20 mouse cellular contexts compared by ENCODE assay signal in the genomic region with DNA sequence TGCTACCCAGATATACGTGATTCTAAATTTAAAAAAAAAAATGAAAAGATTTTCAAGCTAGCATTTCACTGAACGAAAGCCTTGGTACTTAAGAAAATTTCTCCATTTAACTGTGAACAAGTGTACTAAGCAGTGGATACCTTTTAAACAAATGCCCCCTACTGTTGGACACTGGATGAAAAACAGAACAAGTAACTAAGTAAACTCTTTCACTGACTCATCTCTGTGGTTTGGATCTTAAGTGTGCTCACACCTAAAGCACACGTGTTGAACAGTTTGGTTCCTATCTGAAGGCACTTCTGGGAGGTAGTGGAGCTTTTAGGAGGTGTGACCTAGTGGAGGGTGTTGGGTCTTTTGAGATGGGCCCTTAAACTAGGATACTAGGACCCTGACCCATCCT. TPM values are rescaled to one million over a fixed set of nuclear protein-coding genes. Genes with fewer than 3 reads are reported as not detected.
DNase-seq lines count a peak whose midpoint lies in the region; ATAC-seq and TF ChIP-seq lines count a peak whose summit lies in the region.
"Had no signal": no experiment of that assay in that cellular context is flagged by ENCODE, and none has a peak within 500 bp of the region (broad histone marks: within the 10 kb centered on the region; RNA-seq: fewer than 3 reads in every experiment).

No protein-coding gene starts in this region.

- H3K4me3 ChIP-seq in intestine, postnatal 0 days (ENCODE audit: low read depth, low read length) = no peak overlapping the region
- no peak overlapping the region for H3K4me3 ChIP-seq in intestine, embryonic 16.5 days (ENCODE audit: low read length)
- H3K4me3 ChIP-seq in liver, postnatal 0 days (ENCODE audit: low read depth, low read length) = no peak overlapping the region
- no peak overlapping the region for H3K4me3 ChIP-seq in liver, embryonic 12.5 days
- H3K4me3 ChIP-seq in stomach, postnatal 0 days (ENCODE audit: low read depth, low read length) = no peak overlapping the region
- H3K4me3 ChIP-seq: embryonic facial prominence, embryonic 10.5 days; limb, embryonic 15.5 days; midbrain, embryonic 13.5 days; neural tube, embryonic 12.5 days had no signal

- H3K27me3 ChIP-seq in intestine, postnatal 0 days (replicated peaks; ENCODE audit: control insufficient read depth, insufficient read depth, low read length) = no peaks in the 10 kb centered on the region
- H3K27me3 ChIP-seq in intestine, embryonic 16.5 days (replicated peaks; ENCODE audit: control insufficient read depth, insufficient read depth, low read length) = no peaks in the 10 kb centered on the region
- H3K27me3 ChIP-seq in liver, postnatal 0 days (ENCODE audit: insufficient read depth, low read length) = no peaks in the 10 kb centered on the region
- peaks cover 9% of the 10 kb centered on the region for H3K27me3 ChIP-seq in liver, embryonic 12.5 days (replicated peaks)
- no peaks in the 10 kb centered on the region for H3K27me3 ChIP-seq in stomach, postnatal 0 days (ENCODE audit: control insufficient read depth, insufficient read depth, low read length)
- H3K27me3 ChIP-seq: limb, embryonic 15.5 days; neural tube, embryonic 12.5 days had no signal

- no peaks in the 10 kb centered on the region for H3K4me1 ChIP-seq in intestine, postnatal 0 days (replicated peaks; ENCODE audit: control insufficient read depth, insufficient read depth, low read length)
- H3K4me1 ChIP-seq in intestine, embryonic 16.5 days (ENCODE audit: control insufficient read depth, insufficient read depth, low read length) = no peaks in the 10 kb centered on the region
- peaks cover 3% of the 10 kb centered on the region; the same call in 1 of the 2 replicates for H3K4me1 ChIP-seq in liver, postnatal 0 days (ENCODE audit: insufficient read depth)
- peaks cover 6% of the 10 kb centered on the region for H3K4me1 ChIP-seq in liver, embryonic 12.5 days
- no peaks in the 10 kb centered on the region for H3K4me1 ChIP-seq in stomach, postnatal 0 days (replicated peaks; ENCODE audit: control insufficient read depth, insufficient read depth)
- H3K4me1 ChIP-seq: midbrain, embryonic 13.5 days; neural tube, embryonic 12.5 days had no signal

- TF ChIP-seq CTCF in intestine, postnatal 0 days (IDR thresholded peaks at IDR 0.05; ENCODE audit: low read depth) = peak; percentile 42
- peak; percentile 26; the same call in 1 of the 2 replicates for TF ChIP-seq CTCF in liver, postnatal 0 days (IDR thresholded peaks at IDR 0.05; ENCODE audit: low read depth)
- 0 out of 2 replicates have a peak, but pooled peaks have one; percentile 26 for TF ChIP-seq CTCF in stomach, postnatal 0 days (IDR thresholded peaks at IDR 0.05; ENCODE audit: low read depth)

- TF ChIP-seq EP300 in liver, postnatal 0 days (IDR thresholded peaks at IDR 0.05; ENCODE audit: low read depth) = no peak
- TF ChIP-seq EP300 in stomach, postnatal 0 days (optimal IDR thresholded peaks at IDR 0.05) = no peak

- no peak overlapping the region for H3K4me2 ChIP-seq in intestine, postnatal 0 days (replicated peaks; ENCODE audit: low read depth)
- no peak overlapping the region for H3K4me2 ChIP-seq in intestine, embryonic 16.5 days (ENCODE audit: low read depth, low read length)
- no peak overlapping the region for H3K4me2 ChIP-seq in liver, postnatal 0 days (ENCODE audit: low read depth, low read length)
- H3K4me2 ChIP-seq in liver, embryonic 12.5 days = no peak overlapping the region
- no peak overlapping the region for H3K4me2 ChIP-seq in stomach, postnatal 0 days (replicated peaks; ENCODE audit: low read depth)
- H3K4me2 ChIP-seq: limb, embryonic 15.5 days; midbrain, embryonic 13.5 days; neural tube, embryonic 12.5 days had no signal

- DNase-seq in liver, postnatal 0 days = no peak
- peak; percentile 30 for DNase-seq in NIH3T3 (ENCODE audit: low read depth)
- DNase-seq in stomach, postnatal 0 days (ENCODE audit: low spot score) = no peak
- DNase-seq in cerebellum, adult 11 months = no peak
- DNase-seq: cerebellum, adult 9-10 months; heart, adult 11 months; kidney, adult 8-10 months; lung, adult 2 months; right cerebral cortex, adult 18-20 months; thymus, postnatal 14 days had no signal

- no peak overlapping the region for H3K9ac ChIP-seq in intestine, postnatal 0 days (ENCODE audit: low read depth, low read length)
- no peak overlapping the region for H3K9ac ChIP-seq in intestine, embryonic 16.5 days (ENCODE audit: low read depth, low read length)
- no peak overlapping the region for H3K9ac ChIP-seq in liver, postnatal 0 days (replicated peaks)
- H3K9ac ChIP-seq in liver, embryonic 12.5 days = no peak overlapping the region
- H3K9ac ChIP-seq in stomach, postnatal 0 days (ENCODE audit: low read length) = no peak overlapping the region
- H3K9ac ChIP-seq: limb, embryonic 15.5 days; midbrain, embryonic 13.5 days; neural tube, embryonic 12.5 days had no signal

- no peak for ATAC-seq in intestine, postnatal 0 days
- ATAC-seq in intestine, embryonic 16.5 days = no peak
- no peak for ATAC-seq in liver, postnatal 0 days
- ATAC-seq in liver, embryonic 12.5 days = no peak
- ATAC-seq in stomach, postnatal 0 days (ENCODE audit: low FRiP score, low TSS enrichment) = no peak
- ATAC-seq: hindbrain, embryonic 16.5 days; midbrain, embryonic 13.5 days had no signal

- H3K9me3 ChIP-seq in intestine, postnatal 0 days (ENCODE audit: control insufficient read depth) = no peaks in the 10 kb centered on the region
- H3K9me3 ChIP-seq in intestine, embryonic 16.5 days (ENCODE audit: control insufficient read depth, low read length) = no peaks in the 10 kb centered on the region
- no peaks in the 10 kb centered on the region for H3K9me3 ChIP-seq in liver, postnatal 0 days (ENCODE audit: low read length)
- no peaks in the 10 kb centered on the region for H3K9me3 ChIP-seq in liver, embryonic 12.5 days (replicated peaks)
- no peaks in the 10 kb centered on the region for H3K9me3 ChIP-seq in stomach, postnatal 0 days (ENCODE audit: control insufficient read depth, low read length)
- H3K9me3 ChIP-seq: embryonic facial prominence, embryonic 10.5 days; limb, embryonic 15.5 days; midbrain, embryonic 13.5 days; neural tube, embryonic 12.5 days had no signal

- H3K27ac ChIP-seq in intestine, postnatal 0 days (ENCODE audit: low read depth, low read length) = no peak overlapping the region
- no peak overlapping the region for H3K27ac ChIP-seq in intestine, embryonic 16.5 days (ENCODE audit: low read length)
- H3K27ac ChIP-seq in liver, postnatal 0 days (ENCODE audit: low read depth) = no peak overlapping the region
- H3K27ac ChIP-seq in liver, embryonic 12.5 days = no peak overlapping the region
- H3K27ac ChIP-seq in stomach, postnatal 0 days (replicated peaks) = no peak overlapping the region
- H3K27ac ChIP-seq: embryonic facial prominence, embryonic 10.5 days; limb, embryonic 15.5 days; midbrain, embryonic 13.5 days; neural tube, embryonic 12.5 days had no signal

- 69% methylated on average over 3 of the region's 3 CpGs for WGBS in intestine, postnatal 0 days
- WGBS in intestine, embryonic 16.5 days = 73% methylated on average over 3 of the region's 3 CpGs
- 54% methylated on average over 3 of the region's 3 CpGs for WGBS in liver, postnatal 0 days (ENCODE audit: insufficient replicate concordance)
- WGBS in liver, embryonic 12.5 days (ENCODE audit: insufficient replicate concordance) = 40% methylated on average over 3 of the region's 3 CpGs
- 62% methylated on average over 3 of the region's 3 CpGs for WGBS in stomach, postnatal 0 days

- no peaks in the 10 kb centered on the region for H3K36me3 ChIP-seq in intestine, postnatal 0 days (ENCODE audit: control insufficient read depth, insufficient read depth)
- no peaks in the 10 kb centered on the region for H3K36me3 ChIP-seq in intestine, embryonic 16.5 days (ENCODE audit: control insufficient read depth, insufficient read depth, low read length)
- no peaks in the 10 kb centered on the region for H3K36me3 ChIP-seq in liver, postnatal 0 days (replicated peaks; ENCODE audit: insufficient read depth, low read length)
- no peaks in the 10 kb centered on the region for H3K36me3 ChIP-seq in liver, embryonic 12.5 days
- no peaks in the 10 kb centered on the region for H3K36me3 ChIP-seq in stomach, postnatal 0 days (ENCODE audit: control insufficient read depth, insufficient read depth, low read length)
- H3K36me3 ChIP-seq: embryonic facial prominence, embryonic 10.5 days; limb, embryonic 15.5 days; midbrain, embryonic 13.5 days; neural tube, embryonic 12.5 days had no signal

RNA-seq across cellular contexts. Expression of a gene that starts 41.4 kb away (rescaled TPM):
- 4.5 and 4.9 TPM in 2 replicates for polyA plus RNA-seq in intestine, postnatal 0 days (2015; fragmentation: Nextera tagmentation; extraction: Ambion mirVana)
- 0.88 and 1.2 TPM in 2 replicates for polyA plus RNA-seq in intestine, embryonic 16.5 days (2015; fragmentation: Nextera tagmentation; extraction: Ambion mirVana)
- polyA plus RNA-seq in liver, postnatal 0 days (2015; fragmentation: Nextera tagmentation; extraction: Ambion mirVana) = 4.8 and 6.6 TPM in 2 replicates
- 0.56 and 0.99 TPM in 2 replicates for polyA plus RNA-seq in liver, embryonic 12.5 days (2016; fragmentation: Nextera tagmentation; extraction: Ambion mirVana)
- polyA plus RNA-seq in stomach, postnatal 0 days (2015; fragmentation: Nextera tagmentation; extraction: Ambion mirVana) = 1.1 and 1.6 TPM in 2 replicates

RNA-seq across cellular contexts. Expression of a gene that starts 41.5 kb away (rescaled TPM):
- polyA plus RNA-seq in intestine, postnatal 0 days (2015; fragmentation: Nextera tagmentation; extraction: Ambion mirVana) = 0.16 and 0.21 TPM in 2 replicates
- polyA plus RNA-seq in intestine, embryonic 16.5 days (2015; fragmentation: Nextera tagmentation; extraction: Ambion mirVana) = 0.71 and 0.93 TPM in 2 replicates
- not detected in 2 replicates for polyA plus RNA-seq in liver, postnatal 0 days (2015; fragmentation: Nextera tagmentation; extraction: Ambion mirVana)
- polyA plus RNA-seq in liver, embryonic 12.5 days (2016; fragmentation: Nextera tagmentation; extraction: Ambion mirVana) = not detected in 2 replicates
- 0.51 and 0.62 TPM in 2 replicates for polyA plus RNA-seq in stomach, postnatal 0 days (2015; fragmentation: Nextera tagmentation; extraction: Ambion mirVana)
- polyA plus RNA-seq: forebrain, embryonic 11.5 days; heart, embryonic 14.5 days had no signal
